Mouse (Mus musculus): ENCODE data around the gene Raver2. TPM values are rescaled to one million over a fixed set of nuclear protein-coding genes. Genes with fewer than 3 reads are reported as not detected.

Raver2 gene
- polyA plus RNA-seq, 1 experiment from 2014 or later, result 9.9 TPM

DNA sequence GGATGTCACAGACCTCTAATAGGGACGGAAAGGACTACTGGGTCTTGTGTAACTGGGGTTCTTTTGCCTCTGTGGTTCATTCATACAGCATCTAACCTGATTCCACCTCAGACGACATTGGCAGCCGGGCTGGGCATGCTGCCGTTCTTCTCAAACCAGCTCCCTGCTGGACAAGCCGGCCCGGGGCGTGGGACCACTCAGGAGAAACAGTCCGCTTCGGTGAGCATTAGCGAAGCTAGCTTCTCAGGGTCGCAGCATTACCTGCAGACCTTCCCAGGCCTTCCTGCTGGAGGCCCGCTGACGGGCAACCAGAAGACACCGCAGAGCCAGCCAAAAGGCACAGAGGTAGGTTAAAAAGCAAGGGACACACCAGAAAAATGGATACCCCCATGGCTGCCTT lies 67.1 kb downstream of the Raver2 start:
- H3K4me3 ChIP-seq (ENCODE audit: low read depth, low read length), result no peak overlapping the region
- H3K27ac ChIP-seq (replicated peaks; ENCODE audit: low read depth, low read length), result no peak overlapping the region
- no peak for ATAC-seq (ENCODE audit: low read depth)
- no peak for DNase-seq (ENCODE audit: low spot score)
- no peaks in the 10 kb centered on the region; the same call in 1 of the 2 replicates for H3K36me3 ChIP-seq (ENCODE audit: control insufficient read depth, insufficient read depth, low read length)
- no peaks in the 10 kb centered on the region for H3K4me1 ChIP-seq (ENCODE audit: control insufficient read depth, insufficient read depth, low read length)
- H3K27me3 ChIP-seq (replicated peaks; ENCODE audit: control insufficient read depth, insufficient read depth, low read length), result no peaks in the 10 kb centered on the region
- no peak overlapping the region for H3K4me2 ChIP-seq (ENCODE audit: low read depth, low read length)
- WGBS, result 95% methylated on average over 14 of the region's 14 CpGs
- no peak overlapping the region for H3K9ac ChIP-seq (ENCODE audit: low read depth, low read length)
- H3K9me3 ChIP-seq (ENCODE audit: control insufficient read depth, low read length), result no peaks in the 10 kb centered on the region

DNA sequence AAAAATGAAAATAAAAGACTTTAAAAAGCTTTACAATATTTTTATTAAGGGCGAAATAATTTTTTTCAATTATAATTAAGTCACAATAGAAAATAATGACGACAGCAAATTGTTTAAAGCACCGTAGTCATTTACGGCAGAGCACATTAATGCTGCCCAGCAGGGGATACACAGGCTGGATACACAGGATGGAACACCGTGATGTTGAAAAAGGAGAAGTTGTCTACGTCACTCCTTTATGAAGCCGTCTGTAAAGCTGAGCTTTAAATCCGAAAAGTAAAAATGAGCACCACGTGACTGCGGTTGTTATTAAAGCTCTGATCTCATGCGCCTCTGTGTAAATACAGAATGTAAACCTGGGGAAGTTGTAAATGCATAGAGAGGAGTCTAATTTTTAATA lies 69.2 kb downstream of the Raver2 start:
- Histone ChIP-seq H3K9me3 (ENCODE audit: control insufficient read depth, low read length) (no peaks in the 10 kb centered on the region), H3K4me3 (ENCODE audit: low read depth, low read length) (no peak overlapping the region), H3K27me3 (replicated peaks; ENCODE audit: control insufficient read depth, insufficient read depth, low read length) (no peaks in the 10 kb centered on the region), H3K9ac (ENCODE audit: low read depth, low read length) (no peak overlapping the region), H3K36me3 (ENCODE audit: control insufficient read depth, insufficient read depth, low read length) (no peaks in the 10 kb centered on the region; the same call in 1 of the 2 replicates), H3K4me2 (ENCODE audit: low read depth, low read length) (no peak overlapping the region), H3K27ac (replicated peaks; ENCODE audit: low read depth, low read length) (no peak overlapping the region), H3K4me1 (ENCODE audit: control insufficient read depth, insufficient read depth, low read length) (no peaks in the 10 kb centered on the region)
- WGBS, result 88% methylated on average over 11 of the region's 11 CpGs
- no peak for DNase-seq (ENCODE audit: low spot score)
- ATAC-seq (ENCODE audit: low read depth), result no peak

GRCm38 (mm10) chr4:101141768-101142167 lies 73.0 kb downstream of the Raver2 start:
- ATAC-seq (ENCODE audit: low read depth) (no peak), DNase-seq (ENCODE audit: low spot score) (no peak)
- H3K36me3 ChIP-seq (ENCODE audit: control insufficient read depth, insufficient read depth, low read length), result no peaks in the 10 kb centered on the region
- no peak overlapping the region for H3K27ac ChIP-seq (replicated peaks; ENCODE audit: low read depth, low read length)
- no peak overlapping the region for H3K4me3 ChIP-seq (ENCODE audit: low read depth, low read length)
- no peak overlapping the region for H3K4me2 ChIP-seq (ENCODE audit: low read depth, low read length)
- H3K27me3 ChIP-seq (replicated peaks; ENCODE audit: control insufficient read depth, insufficient read depth, low read length), result no peaks in the 10 kb centered on the region
- H3K4me1 ChIP-seq (ENCODE audit: control insufficient read depth, insufficient read depth, low read length), result no peaks in the 10 kb centered on the region
- H3K9ac ChIP-seq (ENCODE audit: low read depth, low read length), result no peak overlapping the region
- H3K9me3 ChIP-seq (ENCODE audit: control insufficient read depth, low read length), result no peaks in the 10 kb centered on the region
- 61% methylated on average over 5 of the region's 5 CpGs for WGBS

DNA sequence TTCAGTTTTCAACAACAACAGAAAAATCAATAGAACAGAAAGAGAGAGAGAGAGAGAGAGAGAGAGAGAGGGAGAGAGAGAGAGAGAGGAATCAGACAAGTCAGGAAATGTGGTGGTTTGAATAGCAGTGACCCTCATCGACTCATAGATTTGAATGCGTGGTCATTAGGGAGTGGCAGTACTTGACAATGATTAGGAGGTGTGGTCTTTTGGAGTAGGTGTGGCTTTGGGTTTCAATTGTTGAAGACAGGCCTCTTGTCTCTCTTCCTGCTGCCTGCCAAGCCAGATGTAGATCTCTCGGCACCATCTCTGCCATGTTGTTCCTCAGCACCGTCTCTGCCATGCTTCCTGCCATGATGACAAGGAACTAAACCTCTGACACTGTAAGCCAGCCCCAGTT lies 75.1 kb downstream of the Raver2 start:
- WGBS, result 72% methylated on average over 4 of the region's 4 CpGs
- Histone ChIP-seq H3K36me3 (ENCODE audit: control insufficient read depth, insufficient read depth, low read length) (peaks cover 10% of the 10 kb centered on the region), H3K9ac (ENCODE audit: low read depth, low read length) (no peak overlapping the region)

DNA sequence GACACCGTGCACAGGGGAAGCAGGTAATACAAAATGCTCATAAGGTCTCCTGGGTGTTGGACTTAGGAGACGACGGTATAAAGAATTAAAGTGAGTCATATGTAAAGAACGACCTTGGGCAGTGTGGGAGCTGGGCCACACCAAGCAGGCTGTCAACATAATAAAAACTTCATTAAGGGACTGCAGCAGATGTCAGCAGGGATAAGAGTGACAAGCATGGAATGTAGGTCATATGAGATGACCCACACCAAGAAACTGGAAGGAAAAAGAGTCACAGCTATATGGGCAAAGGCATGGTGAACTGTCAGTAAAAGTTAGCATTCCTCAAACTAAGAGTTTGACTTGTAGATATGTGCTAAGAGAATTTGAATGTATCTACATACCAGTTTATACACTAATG lies 75.6 kb downstream of the Raver2 start:
- Histone ChIP-seq H3K4me2 (ENCODE audit: low read depth, low read length) (no peak overlapping the region), H3K27me3 (replicated peaks; ENCODE audit: control insufficient read depth, insufficient read depth, low read length) (no peaks in the 10 kb centered on the region), H3K4me1 (ENCODE audit: control insufficient read depth, insufficient read depth, low read length) (no peaks in the 10 kb centered on the region), H3K27ac (replicated peaks; ENCODE audit: low read depth, low read length) (no peak overlapping the region), H3K9me3 (ENCODE audit: control insufficient read depth, low read length) (no peaks in the 10 kb centered on the region), H3K36me3 (ENCODE audit: control insufficient read depth, insufficient read depth, low read length) (peaks cover 10% of the 10 kb centered on the region), H3K9ac (ENCODE audit: low read depth, low read length) (no peak overlapping the region), H3K4me3 (ENCODE audit: low read depth, low read length) (no peak overlapping the region)
- DNase-seq (ENCODE audit: low spot score), result no peak
- ATAC-seq (ENCODE audit: low read depth), result no peak
- 66% methylated on average over 4 of the region's 4 CpGs for WGBS

More for the DNA sequence above, 75.1 kb downstream of the Raver2 start:
- ATAC-seq (ENCODE audit: low read depth), result no peak
- H3K27me3 ChIP-seq (replicated peaks; ENCODE audit: control insufficient read depth, insufficient read depth, low read length), result no peaks in the 10 kb centered on the region
- H3K27ac ChIP-seq (replicated peaks; ENCODE audit: low read depth, low read length), result no peak overlapping the region
- H3K4me2 ChIP-seq (ENCODE audit: low read depth, low read length), result no peak overlapping the region
- no peak for DNase-seq (ENCODE audit: low spot score)
- no peaks in the 10 kb centered on the region for H3K9me3 ChIP-seq (ENCODE audit: control insufficient read depth, low read length)
- H3K4me3 ChIP-seq (ENCODE audit: low read depth, low read length), result no peak overlapping the region
- H3K4me1 ChIP-seq (ENCODE audit: control insufficient read depth, insufficient read depth, low read length), result no peaks in the 10 kb centered on the region

- Histone ChIP-seq H3K4me3 (ENCODE audit: low read depth, low read length) (no peak overlapping the region), H3K27ac (replicated peaks; ENCODE audit: low read depth, low read length) (no peak overlapping the region), H3K4me1 (ENCODE audit: control insufficient read depth, insufficient read depth, low read length) (no peaks in the 10 kb centered on the region), H3K9me3 (ENCODE audit: control insufficient read depth, low read length) (no peaks in the 10 kb centered on the region), H3K9ac (ENCODE audit: low read depth, low read length) (no peak overlapping the region), H3K4me2 (ENCODE audit: low read depth, low read length) (no peak overlapping the region), H3K36me3 (ENCODE audit: control insufficient read depth, insufficient read depth, low read length) (peaks cover 11% of the 10 kb centered on the region), H3K27me3 (replicated peaks; ENCODE audit: control insufficient read depth, insufficient read depth, low read length) (no peaks in the 10 kb centered on the region)
- DNase-seq (ENCODE audit: low spot score) (no peak), ATAC-seq (ENCODE audit: low read depth) (no peak)
- WGBS, result 82% methylated on average over 7 of the region's 7 CpGs
These were observed 76.0 kb downstream of the Raver2 start for GRCm38 (mm10) chr4:101144790-101145189.

- H3K4me3 ChIP-seq (ENCODE audit: low read depth, low read length), result no peak overlapping the region
- peak; percentile 78 for ATAC-seq (ENCODE audit: low read depth)
- H3K36me3 ChIP-seq (ENCODE audit: control insufficient read depth, insufficient read depth, low read length), result peaks cover 25% of the 10 kb centered on the region
- H3K4me2 ChIP-seq (ENCODE audit: low read depth, low read length), result peak overlapping the region; percentile 23; the same call in 1 of the 2 replicates
- H3K9me3 ChIP-seq (ENCODE audit: control insufficient read depth, low read length), result no peaks in the 10 kb centered on the region
- DNase-seq (ENCODE audit: low spot score), result peak; percentile 90
- H3K9ac ChIP-seq (ENCODE audit: low read depth, low read length), result no peak overlapping the region
- H3K4me1 ChIP-seq (ENCODE audit: control insufficient read depth, insufficient read depth, low read length), result no peaks in the 10 kb centered on the region
- WGBS, result 28% methylated on average over 9 of the region's 9 CpGs
- no peak overlapping the region for H3K27ac ChIP-seq (replicated peaks; ENCODE audit: low read depth, low read length)
- H3K27me3 ChIP-seq (replicated peaks; ENCODE audit: control insufficient read depth, insufficient read depth, low read length), result no peaks in the 10 kb centered on the region
These were observed 77.4 kb downstream of the Raver2 start for GRCm38 (mm10) chr4:101146047-101146745.

- Histone ChIP-seq H3K9me3 (ENCODE audit: control insufficient read depth, low read length) (no peaks in the 10 kb centered on the region), H3K27me3 (replicated peaks; ENCODE audit: control insufficient read depth, insufficient read depth, low read length) (no peaks in the 10 kb centered on the region), H3K27ac (replicated peaks; ENCODE audit: low read depth, low read length) (no peak overlapping the region), H3K4me2 (ENCODE audit: low read depth, low read length) (no peak overlapping the region), H3K36me3 (ENCODE audit: control insufficient read depth, insufficient read depth, low read length) (peaks cover 30% of the 10 kb centered on the region), H3K9ac (ENCODE audit: low read depth, low read length) (no peak overlapping the region), H3K4me1 (ENCODE audit: control insufficient read depth, insufficient read depth, low read length) (no peaks in the 10 kb centered on the region), H3K4me3 (ENCODE audit: low read depth, low read length) (no peak overlapping the region)
- DNase-seq (ENCODE audit: low spot score), result no peak
- ATAC-seq (ENCODE audit: low read depth), result no peak
- 89% methylated on average over 11 of the region's 11 CpGs for WGBS
These were observed 78.3 kb downstream of the Raver2 start for GRCm38 (mm10) chr4:101146891-101147655.
